Mouse (Mus musculus): ENCODE results near the gene Mpped2.

DNA sequence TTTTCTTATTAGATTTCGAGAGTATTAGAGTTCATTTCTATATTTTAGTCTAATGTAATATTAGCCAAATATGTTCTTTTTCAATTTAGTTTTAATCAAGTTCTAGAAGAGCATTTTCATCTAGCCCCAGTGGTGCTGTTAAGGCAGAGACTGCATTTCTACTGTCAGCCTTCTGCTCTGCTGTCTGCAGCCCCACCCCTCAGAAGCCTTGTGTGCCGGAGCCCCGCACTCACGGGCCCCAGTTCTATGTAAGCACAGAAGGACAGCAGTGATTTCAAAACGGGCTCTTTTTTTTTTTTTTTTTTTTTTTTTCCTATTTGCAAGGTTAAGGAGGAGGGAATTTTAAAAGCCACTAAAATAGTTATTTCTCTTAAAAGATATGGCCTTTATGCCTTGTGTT lies 79.6 kb downstream of the Mpped2 start:
- TF ChIP-seq EP300 (IDR thresholded peaks at IDR 0.05; ENCODE audit: insufficient read depth, low read depth, low read length) (no peak), CTCF (IDR thresholded peaks at IDR 0.05; ENCODE audit: low read depth, low read length) (no peak), POLR2A (IDR thresholded peaks at IDR 0.05; ENCODE audit: insufficient read depth, low read length) (no peak)
